Mouse (Mus musculus): ENCODE measurements around the gene Ephx1. TPM values are rescaled to one million over a fixed set of nuclear protein-coding genes. Genes with fewer than 3 reads are reported as not detected.

Ephx1 gene
- polyA plus RNA-seq, 1 experiment = 60.6 TPM

- H3K36me3 ChIP-seq (ENCODE audit: control insufficient read depth, insufficient read depth) = peaks cover 28% of the 10 kb centered on the region
- TF ChIP-seq CTCF (IDR thresholded peaks at IDR 0.05; ENCODE audit: control insufficient read depth, insufficient read depth, insufficient read length) = no peak
- no peak for TF ChIP-seq CEBPB (IDR thresholded peaks at IDR 0.05; ENCODE audit: low read depth)
- TF ChIP-seq MYOD1 (IDR thresholded peaks at IDR 0.05; ENCODE audit: control insufficient read depth, insufficient read length, low read depth) = no peak
- TF ChIP-seq MAX (IDR thresholded peaks at IDR 0.05) = no peak
- TF ChIP-seq USF1 (IDR thresholded peaks at IDR 0.05; ENCODE audit: low read depth) = no peak
- TF ChIP-seq FOSL1 (IDR thresholded peaks at IDR 0.05; ENCODE audit: insufficient read depth, low read length, poor library complexity, severe bottlenecking) = no peak
- no peak for TF ChIP-seq MYOG (IDR thresholded peaks at IDR 0.05; ENCODE audit: control insufficient read depth, extremely low read depth, insufficient read length)
- no peak overlapping the region for H3ac ChIP-seq (ENCODE audit: control insufficient read depth, insufficient read length, low read depth)
- H3K4me3 ChIP-seq (ENCODE audit: insufficient read depth, poor library complexity, severe bottlenecking) = no peak overlapping the region
- H3K79me2 ChIP-seq (ENCODE audit: control insufficient read depth, insufficient read depth) = peaks cover 31% of the 10 kb centered on the region
- no peaks in the 10 kb centered on the region for H3K27me3 ChIP-seq (ENCODE audit: control insufficient read depth, insufficient read depth, insufficient read length)
- peaks cover 7% of the 10 kb centered on the region for H3K79me3 ChIP-seq (ENCODE audit: low read depth)
Observed at GRCm38 (mm10) chr1:181008266-181008665, 12.4 kb downstream of the Ephx1 start.

- Histone ChIP-seq H3ac (ENCODE audit: control insufficient read depth, insufficient read length, low read depth) (no peak overlapping the region), H3K79me3 (ENCODE audit: low read depth) (peaks cover 7% of the 10 kb centered on the region), H3K4me3 (ENCODE audit: insufficient read depth, poor library complexity, severe bottlenecking) (no peak overlapping the region), H3K36me3 (ENCODE audit: control insufficient read depth, insufficient read depth) (peaks cover 24% of the 10 kb centered on the region), H3K79me2 (ENCODE audit: control insufficient read depth, insufficient read depth) (peaks cover 27% of the 10 kb centered on the region), H3K27me3 (ENCODE audit: control insufficient read depth, insufficient read depth, insufficient read length) (no peaks in the 10 kb centered on the region)
- TF ChIP-seq CEBPB (IDR thresholded peaks at IDR 0.05; ENCODE audit: low read depth) (no peak), USF1 (IDR thresholded peaks at IDR 0.05; ENCODE audit: low read depth) (no peak), MYOD1 (IDR thresholded peaks at IDR 0.05; ENCODE audit: control insufficient read depth, insufficient read length, low read depth) (no peak), FOSL1 (IDR thresholded peaks at IDR 0.05; ENCODE audit: insufficient read depth, low read length, poor library complexity, severe bottlenecking) (no peak), MAX (IDR thresholded peaks at IDR 0.05) (no peak), CTCF (IDR thresholded peaks at IDR 0.05; ENCODE audit: control insufficient read depth, insufficient read depth, insufficient read length) (no peak), MYOG (IDR thresholded peaks at IDR 0.05; ENCODE audit: control insufficient read depth, extremely low read depth, insufficient read length) (no peak)
Observed at GRCm38 (mm10) chr1:181007831-181008230, 12.9 kb downstream of the Ephx1 start.

GRCm38 (mm10) chr1:181005331-181005730, 15.4 kb downstream of the Ephx1 start:
- H3K4me3 ChIP-seq (ENCODE audit: insufficient read depth, poor library complexity, severe bottlenecking) = no peak overlapping the region

GRCm38 (mm10) chr1:181003790-181004189, 16.9 kb downstream of the Ephx1 start:
- H3ac ChIP-seq (ENCODE audit: control insufficient read depth, insufficient read length, low read depth) = no peak overlapping the region
- peaks cover 17% of the 10 kb centered on the region for H3K36me3 ChIP-seq (ENCODE audit: control insufficient read depth, insufficient read depth)
- H3K79me3 ChIP-seq (ENCODE audit: low read depth) = peaks cover 7% of the 10 kb centered on the region
- no peaks in the 10 kb centered on the region for H3K27me3 ChIP-seq (ENCODE audit: control insufficient read depth, insufficient read depth, insufficient read length)
- TF ChIP-seq CEBPB (IDR thresholded peaks at IDR 0.05; ENCODE audit: low read depth) = no peak
- TF ChIP-seq FOSL1 (IDR thresholded peaks at IDR 0.05; ENCODE audit: insufficient read depth, low read length, poor library complexity, severe bottlenecking) = no peak
- TF ChIP-seq MYOG (IDR thresholded peaks at IDR 0.05; ENCODE audit: control insufficient read depth, extremely low read depth, insufficient read length) = no peak
- TF ChIP-seq MAX (IDR thresholded peaks at IDR 0.05) = no peak
- TF ChIP-seq USF1 (IDR thresholded peaks at IDR 0.05; ENCODE audit: low read depth) = no peak
- TF ChIP-seq CTCF (IDR thresholded peaks at IDR 0.05; ENCODE audit: control insufficient read depth, insufficient read depth, insufficient read length) = no peak
- TF ChIP-seq MYOD1 (IDR thresholded peaks at IDR 0.05; ENCODE audit: control insufficient read depth, insufficient read length, low read depth) = no peak
- H3K4me3 ChIP-seq (ENCODE audit: insufficient read depth, poor library complexity, severe bottlenecking) = no peak overlapping the region
- H3K79me2 ChIP-seq (ENCODE audit: control insufficient read depth, insufficient read depth) = peaks cover 27% of the 10 kb centered on the region

More at GRCm38 (mm10) chr1:181005331-181005730, 15.4 kb downstream of the Ephx1 start:
- no peaks in the 10 kb centered on the region for H3K27me3 ChIP-seq (ENCODE audit: control insufficient read depth, insufficient read depth, insufficient read length)
- peaks cover 27% of the 10 kb centered on the region for H3K79me2 ChIP-seq (ENCODE audit: control insufficient read depth, insufficient read depth)
- no peak overlapping the region for H3ac ChIP-seq (ENCODE audit: control insufficient read depth, insufficient read length, low read depth)
- peaks cover 7% of the 10 kb centered on the region for H3K79me3 ChIP-seq (ENCODE audit: low read depth)
- H3K36me3 ChIP-seq (ENCODE audit: control insufficient read depth, insufficient read depth) = peaks cover 17% of the 10 kb centered on the region
- TF ChIP-seq MAX (IDR thresholded peaks at IDR 0.05) (no peak), CEBPB (IDR thresholded peaks at IDR 0.05; ENCODE audit: low read depth) (no peak), CTCF (IDR thresholded peaks at IDR 0.05; ENCODE audit: control insufficient read depth, insufficient read depth, insufficient read length) (no peak), USF1 (IDR thresholded peaks at IDR 0.05; ENCODE audit: low read depth) (no peak), MYOD1 (IDR thresholded peaks at IDR 0.05; ENCODE audit: control insufficient read depth, insufficient read length, low read depth) (no peak)

- TF ChIP-seq MYOG (IDR thresholded peaks at IDR 0.05; ENCODE audit: control insufficient read depth, extremely low read depth, insufficient read length) (no peak), CTCF (IDR thresholded peaks at IDR 0.05; ENCODE audit: control insufficient read depth, insufficient read depth, insufficient read length) (no peak), CEBPB (IDR thresholded peaks at IDR 0.05; ENCODE audit: low read depth) (no peak), USF1 (IDR thresholded peaks at IDR 0.05; ENCODE audit: low read depth) (no peak), MYOD1 (IDR thresholded peaks at IDR 0.05; ENCODE audit: control insufficient read depth, insufficient read length, low read depth) (no peak), FOSL1 (IDR thresholded peaks at IDR 0.05; ENCODE audit: insufficient read depth, low read length, poor library complexity, severe bottlenecking) (no peak), MAX (IDR thresholded peaks at IDR 0.05) (no peak)
- Histone ChIP-seq H3K27me3 (ENCODE audit: control insufficient read depth, insufficient read depth, insufficient read length) (no peaks in the 10 kb centered on the region), H3K36me3 (ENCODE audit: control insufficient read depth, insufficient read depth) (peaks cover 6% of the 10 kb centered on the region), H3K4me3 (ENCODE audit: insufficient read depth, poor library complexity, severe bottlenecking) (no peak overlapping the region), H3K79me2 (ENCODE audit: control insufficient read depth, insufficient read depth) (peaks cover 9% of the 10 kb centered on the region), H3K79me3 (ENCODE audit: low read depth) (peaks cover 2% of the 10 kb centered on the region), H3ac (ENCODE audit: control insufficient read depth, insufficient read length, low read depth) (no peak overlapping the region)
Observed at GRCm38 (mm10) chr1:181001621-181002020, 19.1 kb downstream of the Ephx1 start.

GRCm38 (mm10) chr1:181001217-181001616, 19.5 kb downstream of the Ephx1 start:
- Histone ChIP-seq H3K4me3 (ENCODE audit: insufficient read depth, poor library complexity, severe bottlenecking) (no peak overlapping the region), H3K27me3 (ENCODE audit: control insufficient read depth, insufficient read depth, insufficient read length) (no peaks in the 10 kb centered on the region), H3K79me3 (ENCODE audit: low read depth) (peaks cover 2% of the 10 kb centered on the region), H3K79me2 (ENCODE audit: control insufficient read depth, insufficient read depth) (peaks cover 6% of the 10 kb centered on the region), H3K36me3 (ENCODE audit: control insufficient read depth, insufficient read depth) (peaks cover 6% of the 10 kb centered on the region), H3ac (ENCODE audit: control insufficient read depth, insufficient read length, low read depth) (no peak overlapping the region)
- TF ChIP-seq CEBPB (IDR thresholded peaks at IDR 0.05; ENCODE audit: low read depth) (no peak), USF1 (IDR thresholded peaks at IDR 0.05; ENCODE audit: low read depth) (no peak), MAX (IDR thresholded peaks at IDR 0.05) (no peak), MYOG (IDR thresholded peaks at IDR 0.05; ENCODE audit: control insufficient read depth, extremely low read depth, insufficient read length) (no peak), FOSL1 (IDR thresholded peaks at IDR 0.05; ENCODE audit: insufficient read depth, low read length, poor library complexity, severe bottlenecking) (no peak), CTCF (IDR thresholded peaks at IDR 0.05; ENCODE audit: control insufficient read depth, insufficient read depth, insufficient read length) (no peak), MYOD1 (IDR thresholded peaks at IDR 0.05; ENCODE audit: control insufficient read depth, insufficient read length, low read depth) (no peak)

Data from C2C12 (cell line).